Mouse (Mus musculus): Measurements from ENCODE around the gene Cox8a. TPM values are rescaled to one million over a fixed set of nuclear protein-coding genes. Genes with fewer than 3 reads are reported as not detected.

Cox8a gene
- polyA plus RNA-seq, 1 experiment from 2014 or later: 1,275 TPM

DNA sequence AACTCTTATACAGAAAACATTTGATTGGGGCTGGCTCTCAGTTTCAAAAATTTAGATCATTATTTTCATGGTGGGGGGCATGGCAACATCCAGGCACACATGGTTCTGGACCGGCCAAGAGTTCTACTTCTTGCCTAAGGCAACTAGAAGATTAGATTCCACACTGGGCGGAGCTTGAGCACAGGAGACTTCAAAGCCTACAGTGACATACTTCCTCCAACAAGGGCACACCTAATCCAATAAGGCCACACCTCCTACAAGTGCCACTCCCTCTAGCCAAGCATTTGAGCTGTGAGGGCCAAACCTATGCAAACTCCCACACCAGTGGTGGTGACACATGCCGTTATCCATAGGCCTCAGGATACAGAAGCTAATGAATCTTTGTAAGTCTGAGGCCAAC is 28.6 kb upstream of the Cox8a start:
- H3K4me3 ChIP-seq (replicated peaks; ENCODE audit: low read length): no peak overlapping the region
- no peak overlapping the region for H3K27ac ChIP-seq
- ATAC-seq (ENCODE audit: low FRiP score) (no peak), DNase-seq (ENCODE audit: low spot score) (no peak)
- H3K27me3 ChIP-seq (ENCODE audit: control insufficient read depth, insufficient read depth, low read length): no peaks in the 10 kb centered on the region
- H3K9me3 ChIP-seq (ENCODE audit: control insufficient read depth, low read length): no peaks in the 10 kb centered on the region
- 87% methylated on average over 3 of the region's 3 CpGs for WGBS
- H3K4me1 ChIP-seq (replicated peaks; ENCODE audit: control insufficient read depth, insufficient read depth, low read length): peaks cover 6% of the 10 kb centered on the region; the same call in 1 of the 2 replicates
- H3K9ac ChIP-seq: no peak overlapping the region
- H3K4me2 ChIP-seq (replicated peaks): no peak overlapping the region
- H3K36me3 ChIP-seq (replicated peaks; ENCODE audit: control insufficient read depth, insufficient read depth): no peaks in the 10 kb centered on the region

DNA sequence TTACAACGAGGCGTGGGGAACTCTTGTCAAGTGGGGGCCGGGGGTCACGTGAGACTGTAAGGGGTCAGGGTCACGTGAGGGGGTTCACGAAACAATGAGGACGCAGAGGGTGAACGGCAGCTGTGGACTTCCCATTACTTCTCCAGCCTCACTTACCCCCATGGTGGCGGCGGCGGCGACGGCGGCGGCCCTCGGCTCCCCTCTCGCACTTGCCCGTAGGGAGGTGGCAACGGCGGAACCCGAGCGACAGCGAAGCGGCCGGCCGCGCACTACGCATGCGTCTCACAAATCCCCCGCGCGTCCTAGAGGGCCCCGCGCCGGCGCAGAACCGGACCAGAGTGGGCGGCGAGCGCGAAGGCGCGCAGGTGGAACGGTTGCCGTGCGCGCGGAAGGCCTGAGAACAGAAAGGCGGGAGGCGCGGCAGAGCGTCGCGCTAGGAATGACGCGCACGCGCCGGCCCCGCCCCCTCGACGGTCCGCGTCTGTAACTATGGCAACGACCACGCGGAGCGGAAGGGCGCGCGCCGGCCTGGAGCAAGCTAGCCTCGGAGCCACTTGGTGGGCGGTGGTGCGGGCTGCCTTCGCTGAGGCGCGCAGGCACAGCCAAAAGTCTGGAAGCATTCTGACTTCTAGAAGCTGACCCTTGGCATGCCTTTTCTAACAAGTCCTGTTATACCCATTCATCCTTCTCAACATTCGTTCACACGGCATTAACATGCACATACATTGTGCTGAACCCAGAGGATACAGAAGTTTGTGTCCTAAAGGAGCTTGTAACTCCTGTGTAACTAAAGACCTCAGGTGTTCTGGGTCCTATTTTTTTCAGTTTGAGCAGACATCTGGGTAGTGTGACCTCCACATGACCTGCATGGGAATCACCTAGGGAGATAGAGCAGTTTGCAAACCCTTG is 23.6 kb upstream of the Cox8a start, which contains the start of gene Naa40:
Gene Naa40 (minus strand): TSS at position 402 of the 909 bp plus-strand sequence.
- Histone ChIP-seq H3K9me3 (ENCODE audit: control insufficient read depth, low read length) (no peaks in the 10 kb centered on the region), H3K27ac (peak within 1 kb of the TSS; percentile 82), H3K4me2 (replicated peaks) (peak within 1 kb of the TSS; percentile 96), H3K9ac (peak within 1 kb of the TSS; percentile 70), H3K27me3 (ENCODE audit: control insufficient read depth, insufficient read depth, low read length) (no peaks in the 10 kb centered on the region), H3K4me3 (replicated peaks; ENCODE audit: low read length) (peak within 1 kb of the TSS; percentile 60), H3K36me3 (replicated peaks; ENCODE audit: control insufficient read depth, insufficient read depth) (0 out of 2 replicates have a peak, but pooled peaks cover 6% of the 10 kb centered on the region), H3K4me1 (replicated peaks; ENCODE audit: control insufficient read depth, insufficient read depth, low read length) (peaks cover 20% of the 10 kb centered on the region)
- peak; percentile 97 for DNase-seq (ENCODE audit: low spot score)
- peak; percentile 97 for ATAC-seq (ENCODE audit: low FRiP score)
- WGBS: under 1% methylated on average over 77 of the region's 80 CpGs

DNA sequence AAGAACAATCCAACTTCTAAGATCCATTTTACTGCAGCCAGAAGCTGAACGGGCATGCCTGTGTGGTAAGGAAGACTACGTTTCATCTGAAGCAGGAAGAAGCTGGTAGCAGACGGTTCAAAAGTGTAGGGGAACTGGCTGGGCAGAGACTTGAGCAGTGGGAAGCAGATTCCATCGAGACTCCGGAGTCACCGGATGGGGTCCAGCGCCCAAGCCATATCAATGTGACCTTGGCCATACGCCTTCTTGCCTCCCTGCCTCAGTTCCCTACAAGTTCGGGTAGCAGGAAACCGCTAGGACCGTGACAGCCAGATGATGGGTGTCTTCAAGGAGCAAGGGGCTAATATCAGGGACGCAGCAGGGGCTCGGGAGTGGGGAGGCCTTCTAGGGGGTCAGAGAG is 22.9 kb upstream of the Cox8a start:
- peak overlapping the region; percentile 96 for H3K4me2 ChIP-seq (replicated peaks)
- peak overlapping the region; percentile 70 for H3K9ac ChIP-seq
- H3K27ac ChIP-seq: peak overlapping the region; percentile 82
- H3K36me3 ChIP-seq (replicated peaks; ENCODE audit: control insufficient read depth, insufficient read depth): 0 out of 2 replicates have a peak, but pooled peaks cover 6% of the 10 kb centered on the region
- ATAC-seq (ENCODE audit: low FRiP score) (0 out of 2 replicates have a peak, but pooled peaks have one; percentile 17), DNase-seq (ENCODE audit: low spot score) (no peak)
- no peaks in the 10 kb centered on the region for H3K9me3 ChIP-seq (ENCODE audit: control insufficient read depth, low read length)
- peaks cover 20% of the 10 kb centered on the region for H3K4me1 ChIP-seq (replicated peaks; ENCODE audit: control insufficient read depth, insufficient read depth, low read length)
- H3K27me3 ChIP-seq (ENCODE audit: control insufficient read depth, insufficient read depth, low read length): no peaks in the 10 kb centered on the region
- 4% methylated on average over 13 of the region's 13 CpGs for WGBS
- H3K4me3 ChIP-seq (replicated peaks; ENCODE audit: low read length): peak overlapping the region; percentile 60

DNA sequence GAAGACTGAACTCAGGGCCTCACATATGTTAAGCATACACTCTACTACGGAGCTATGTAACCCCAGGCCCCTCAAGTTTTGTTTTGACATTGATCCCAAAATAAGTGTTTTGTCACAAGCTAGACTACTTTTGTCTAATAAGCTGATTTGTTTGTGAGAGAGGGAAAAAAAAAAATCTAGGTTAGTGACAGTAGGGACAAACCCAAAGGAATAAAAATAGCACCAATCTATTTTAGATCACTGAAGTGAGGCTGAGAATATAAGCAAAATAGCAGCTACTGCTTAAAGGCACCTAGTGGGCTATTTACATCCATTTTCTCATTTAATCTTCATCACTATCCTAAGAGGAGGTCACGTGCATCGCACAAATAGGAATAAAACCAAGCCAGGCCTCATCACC is 22.2 kb upstream of the Cox8a start:
- Histone ChIP-seq H3K9ac (peak overlapping the region; percentile 70), H3K9me3 (ENCODE audit: control insufficient read depth, low read length) (no peaks in the 10 kb centered on the region), H3K27me3 (ENCODE audit: control insufficient read depth, insufficient read depth, low read length) (no peaks in the 10 kb centered on the region), H3K27ac (no peak overlapping the region), H3K4me1 (replicated peaks; ENCODE audit: control insufficient read depth, insufficient read depth, low read length) (peaks cover 20% of the 10 kb centered on the region), H3K4me3 (replicated peaks; ENCODE audit: low read length) (peak overlapping the region; percentile 60), H3K4me2 (replicated peaks) (peak overlapping the region; percentile 96), H3K36me3 (replicated peaks; ENCODE audit: control insufficient read depth, insufficient read depth) (peaks cover 7% of the 10 kb centered on the region; the same call in 1 of the 2 replicates)
- no peak for ATAC-seq (ENCODE audit: low FRiP score)
- no peak for DNase-seq (ENCODE audit: low spot score)
- WGBS: 89% methylated on average over 3 of the region's 3 CpGs

DNA sequence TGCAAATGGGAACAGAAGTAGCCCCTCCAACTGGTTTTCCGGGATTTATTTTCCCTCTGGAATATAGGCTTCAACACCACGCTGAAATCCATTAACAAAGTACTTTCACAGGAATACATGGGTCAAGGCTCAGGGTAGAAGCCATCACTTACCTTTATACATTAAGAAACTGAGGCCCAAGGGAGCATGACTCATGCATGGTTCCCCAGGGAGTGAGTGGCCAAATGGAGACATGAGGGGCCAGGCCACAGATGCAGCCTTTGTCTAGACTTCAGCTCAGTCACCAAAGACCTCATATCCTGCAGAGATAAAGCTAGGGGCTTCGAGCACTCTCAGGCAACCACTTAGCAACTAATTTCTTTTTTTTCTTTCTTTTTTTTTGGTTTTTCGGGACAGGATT is 19.3 kb upstream of the Cox8a start:
- Histone ChIP-seq H3K36me3 (replicated peaks; ENCODE audit: control insufficient read depth, insufficient read depth) (peaks cover 36% of the 10 kb centered on the region), H3K4me2 (replicated peaks) (no peak overlapping the region), H3K9me3 (ENCODE audit: control insufficient read depth, low read length) (no peaks in the 10 kb centered on the region), H3K4me3 (replicated peaks; ENCODE audit: low read length) (no peak overlapping the region), H3K27ac (no peak overlapping the region), H3K27me3 (ENCODE audit: control insufficient read depth, insufficient read depth, low read length) (no peaks in the 10 kb centered on the region), H3K4me1 (replicated peaks; ENCODE audit: control insufficient read depth, insufficient read depth, low read length) (peaks cover 20% of the 10 kb centered on the region), H3K9ac (no peak overlapping the region)
- DNase-seq (ENCODE audit: low spot score) (no peak), ATAC-seq (ENCODE audit: low FRiP score) (no peak)
- 83% methylated on average over 4 of the region's 4 CpGs for WGBS

DNA sequence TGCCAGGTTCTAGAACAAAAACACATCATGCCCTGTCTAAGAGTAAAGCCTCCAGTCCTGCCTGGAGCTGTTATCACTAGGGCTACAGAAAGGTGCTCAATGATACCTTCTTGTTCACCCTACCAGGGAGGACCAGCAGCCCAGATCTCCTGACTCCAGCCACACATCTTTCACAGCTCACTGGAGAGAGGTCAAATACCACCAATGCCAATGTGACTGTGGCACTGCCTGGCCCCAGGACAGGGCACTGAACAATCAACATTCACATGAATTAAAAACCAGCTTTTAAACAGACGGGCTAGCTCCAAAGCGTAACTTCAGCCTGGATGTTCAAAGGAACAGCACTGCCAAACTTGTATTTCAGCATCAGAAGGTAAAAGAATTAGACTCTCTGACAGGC is 18.6 kb upstream of the Cox8a start:
- Histone ChIP-seq H3K4me3 (replicated peaks; ENCODE audit: low read length) (no peak overlapping the region), H3K36me3 (replicated peaks; ENCODE audit: control insufficient read depth, insufficient read depth) (peaks cover 43% of the 10 kb centered on the region), H3K27ac (no peak overlapping the region), H3K27me3 (ENCODE audit: control insufficient read depth, insufficient read depth, low read length) (no peaks in the 10 kb centered on the region), H3K4me2 (replicated peaks) (no peak overlapping the region), H3K9me3 (ENCODE audit: control insufficient read depth, low read length) (no peaks in the 10 kb centered on the region), H3K9ac (no peak overlapping the region), H3K4me1 (replicated peaks; ENCODE audit: control insufficient read depth, insufficient read depth, low read length) (peaks cover 15% of the 10 kb centered on the region)
- DNase-seq (ENCODE audit: low spot score) (no peak), ATAC-seq (ENCODE audit: low FRiP score) (no peak)
- 93% methylated on average over 2 of the region's 2 CpGs for WGBS

DNA sequence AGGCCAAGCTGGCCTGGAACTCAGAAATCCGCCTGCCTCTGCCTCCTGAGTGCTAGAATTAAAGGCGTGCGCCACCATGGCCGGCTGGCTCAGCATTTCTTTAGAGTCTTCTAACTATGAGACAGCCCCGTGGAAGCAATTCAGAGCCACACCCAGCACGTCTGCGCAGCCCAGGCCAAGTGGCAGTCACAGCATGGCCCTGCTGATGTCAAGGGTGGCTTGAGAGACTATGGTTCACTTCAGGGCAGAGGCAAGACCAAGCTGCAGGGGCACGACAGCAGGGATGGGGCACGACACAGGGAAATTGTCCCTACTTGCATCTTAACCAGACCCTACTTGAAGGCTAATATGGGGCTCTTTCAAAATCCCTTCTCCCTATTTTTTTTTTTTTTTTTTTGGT is 18.0 kb upstream of the Cox8a start:
- WGBS: 93% methylated on average over 9 of the region's 9 CpGs
- Histone ChIP-seq H3K9ac (no peak overlapping the region), H3K36me3 (replicated peaks; ENCODE audit: control insufficient read depth, insufficient read depth) (peaks cover 48% of the 10 kb centered on the region), H3K27ac (no peak overlapping the region), H3K4me2 (replicated peaks) (no peak overlapping the region), H3K27me3 (ENCODE audit: control insufficient read depth, insufficient read depth, low read length) (no peaks in the 10 kb centered on the region), H3K4me3 (replicated peaks; ENCODE audit: low read length) (no peak overlapping the region), H3K4me1 (replicated peaks; ENCODE audit: control insufficient read depth, insufficient read depth, low read length) (peaks cover 14% of the 10 kb centered on the region), H3K9me3 (ENCODE audit: control insufficient read depth, low read length) (no peaks in the 10 kb centered on the region)
- DNase-seq (ENCODE audit: low spot score) (no peak), ATAC-seq (ENCODE audit: low FRiP score) (no peak)

DNA sequence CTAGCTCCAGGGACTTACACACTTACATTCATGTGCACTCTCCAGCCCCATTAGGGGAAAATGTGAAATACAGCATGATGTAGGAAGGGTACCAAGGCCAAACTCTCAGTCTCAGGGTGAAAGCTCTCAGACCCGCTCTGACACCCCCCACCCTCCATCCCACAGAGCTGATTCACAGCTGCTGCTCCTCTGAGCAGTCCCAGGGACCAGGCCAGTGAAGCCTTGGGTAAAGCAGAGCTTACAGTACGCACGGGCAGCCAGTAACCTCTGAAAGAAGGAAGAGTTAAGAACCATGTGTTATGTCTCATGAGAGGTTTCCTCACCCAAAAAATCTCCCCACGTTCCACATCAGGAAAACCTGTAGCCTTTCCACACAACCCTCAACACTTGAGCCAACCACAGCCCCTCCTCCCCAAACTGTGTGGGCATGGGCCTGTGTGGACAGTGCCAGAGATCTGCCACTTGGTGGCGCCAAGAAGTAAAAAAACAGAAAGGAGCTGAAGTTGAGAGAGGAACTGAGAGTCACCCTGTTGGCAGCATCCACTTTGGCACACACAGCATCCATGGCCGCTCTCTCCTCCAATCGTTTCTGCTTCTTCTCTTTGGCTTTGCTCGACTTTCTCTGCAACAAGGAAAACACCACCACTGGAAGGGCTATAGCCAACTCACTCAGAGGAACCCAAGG is 17.3 kb upstream of the Cox8a start:
- Histone ChIP-seq H3K27me3 (ENCODE audit: control insufficient read depth, insufficient read depth, low read length) (no peaks in the 10 kb centered on the region), H3K36me3 (replicated peaks; ENCODE audit: control insufficient read depth, insufficient read depth) (peaks cover 56% of the 10 kb centered on the region), H3K4me2 (replicated peaks) (no peak overlapping the region), H3K27ac (no peak overlapping the region), H3K9ac (no peak overlapping the region), H3K9me3 (ENCODE audit: control insufficient read depth, low read length) (no peaks in the 10 kb centered on the region), H3K4me1 (replicated peaks; ENCODE audit: control insufficient read depth, insufficient read depth, low read length) (peaks cover 7% of the 10 kb centered on the region; the same call in 1 of the 2 replicates), H3K4me3 (replicated peaks; ENCODE audit: low read length) (no peak overlapping the region)
- 48% methylated on average over 8 of the region's 8 CpGs for WGBS
- ATAC-seq (ENCODE audit: low FRiP score): peak; percentile 88
- DNase-seq (ENCODE audit: low spot score): peak; percentile 77

DNA sequence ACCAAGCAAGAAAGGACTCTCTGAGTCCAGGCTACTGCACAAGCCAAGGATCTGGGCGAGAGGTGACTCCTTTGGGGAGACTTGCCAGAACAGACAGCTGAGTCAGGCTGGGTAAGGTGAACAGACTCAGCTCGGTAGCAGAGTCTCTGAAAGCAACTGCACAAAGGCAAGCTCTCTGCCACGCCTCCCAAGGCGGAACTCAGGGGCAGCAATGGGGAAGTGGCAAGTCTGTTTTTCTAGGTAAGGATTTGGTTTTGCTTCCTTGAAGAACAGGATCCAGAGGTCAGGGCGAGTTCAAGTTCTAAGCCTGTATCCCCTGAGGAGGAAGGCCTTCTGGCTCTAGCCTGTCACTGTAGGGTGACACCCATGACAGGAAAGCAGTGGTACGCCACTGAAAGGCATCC is 9.1 kb upstream of the Cox8a start:
- Histone ChIP-seq H3K36me3 (replicated peaks; ENCODE audit: control insufficient read depth, insufficient read depth) (peaks cover 63% of the 10 kb centered on the region), H3K27me3 (ENCODE audit: control insufficient read depth, insufficient read depth, low read length) (no peaks in the 10 kb centered on the region), H3K9me3 (ENCODE audit: control insufficient read depth, low read length) (no peaks in the 10 kb centered on the region), H3K27ac (no peak overlapping the region), H3K9ac (no peak overlapping the region), H3K4me3 (replicated peaks; ENCODE audit: low read length) (no peak overlapping the region), H3K4me1 (replicated peaks; ENCODE audit: control insufficient read depth, insufficient read depth, low read length) (no peaks in the 10 kb centered on the region), H3K4me2 (replicated peaks) (no peak overlapping the region)
- ATAC-seq (ENCODE audit: low FRiP score): no peak
- WGBS: 75% methylated on average over 6 of the region's 6 CpGs
- DNase-seq (ENCODE audit: low spot score): no peak

Measured in hindbrain, embryonic 14.5 days (tissue).